Mouse (Mus musculus): ENCODE measurements around the gene Ubb.

Gene Ubb

GRCm38 (mm10) chr11:62589391-62589790 is 38.4 kb downstream of the Ubb start:
- no peak for DNase-seq

- no peak for DNase-seq
Observed at GRCm38 (mm10) chr11:62591026-62591425, 40.1 kb downstream of the Ubb start.

GRCm38 (mm10) chr11:62591904-62592575 is 41.1 kb downstream of the Ubb start:
- peak; percentile 35 to 64 for DNase-seq

GRCm38 (mm10) chr11:62598571-62598970 is 47.6 kb downstream of the Ubb start:
- no peak for DNase-seq

GRCm38 (mm10) chr11:62601732-62602618 is 51.0 kb downstream of the Ubb start:
- DNase-seq = no peak
